Mouse (Mus musculus): ENCODE measurements at regions not wholly inside any gene's neighbourhood (a gene's known extent, or its start where the extent isn't known, plus 50 kb on each side); places are given as distances from the start of the nearest gene placed in this dataset.

DNA sequence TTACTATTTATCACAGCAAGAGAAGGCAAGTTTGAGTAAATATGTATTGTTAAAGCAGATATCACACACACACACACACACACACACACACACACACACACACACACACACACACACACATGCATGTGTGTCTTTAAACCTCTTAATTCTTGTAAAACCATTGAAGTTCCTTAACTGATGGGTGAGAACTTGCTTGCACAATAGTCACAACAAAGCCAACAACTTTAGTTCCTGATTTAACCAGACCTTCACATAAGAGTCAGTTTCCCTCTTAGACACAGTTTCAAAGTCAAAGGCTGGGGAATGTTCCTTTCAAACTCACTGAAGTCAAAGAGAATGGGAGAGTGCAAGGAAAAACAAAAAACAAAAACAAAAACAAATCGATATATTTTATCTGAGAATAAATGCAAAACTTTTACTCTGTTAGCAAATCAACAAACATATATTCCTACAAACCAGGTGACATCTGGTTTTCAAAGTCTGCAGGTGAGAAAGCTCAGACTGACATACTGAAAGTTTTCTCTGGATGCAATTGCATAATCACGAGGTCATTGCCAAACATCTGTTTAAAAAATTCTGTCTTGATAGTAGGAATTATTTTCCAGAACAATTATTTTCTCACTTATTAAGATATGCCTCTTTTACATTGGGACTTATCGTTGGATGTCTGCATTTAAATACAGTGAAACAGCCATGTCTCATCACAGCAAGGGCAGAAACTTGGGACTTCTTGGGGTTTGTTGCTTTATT, 162.6 kb upstream of the Gm5148 start:
- DNase-seq (ENCODE audit: extremely low read depth, low read depth): no peak

DNA sequence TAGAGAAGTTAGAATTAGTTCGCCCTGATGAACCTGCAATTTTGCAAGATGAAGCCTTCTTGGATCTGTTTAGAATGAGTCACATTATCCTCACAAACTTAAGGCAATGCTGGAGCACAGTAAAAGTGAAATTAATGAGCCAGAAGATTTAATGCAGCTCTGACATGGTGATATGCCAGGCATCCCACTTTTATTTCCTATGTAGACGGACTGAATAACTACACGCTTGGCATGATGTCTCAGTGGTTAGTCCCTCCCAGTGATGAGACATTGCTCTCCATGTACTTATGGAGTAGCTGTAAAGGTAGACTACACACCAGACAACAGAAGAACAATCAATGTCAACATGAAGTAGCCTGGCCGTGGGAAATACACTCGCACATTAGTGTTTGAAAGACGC, 161.5 kb upstream of the Gm5148 start:
- DNase-seq (ENCODE audit: extremely low read depth, low read depth): no peak

DNA sequence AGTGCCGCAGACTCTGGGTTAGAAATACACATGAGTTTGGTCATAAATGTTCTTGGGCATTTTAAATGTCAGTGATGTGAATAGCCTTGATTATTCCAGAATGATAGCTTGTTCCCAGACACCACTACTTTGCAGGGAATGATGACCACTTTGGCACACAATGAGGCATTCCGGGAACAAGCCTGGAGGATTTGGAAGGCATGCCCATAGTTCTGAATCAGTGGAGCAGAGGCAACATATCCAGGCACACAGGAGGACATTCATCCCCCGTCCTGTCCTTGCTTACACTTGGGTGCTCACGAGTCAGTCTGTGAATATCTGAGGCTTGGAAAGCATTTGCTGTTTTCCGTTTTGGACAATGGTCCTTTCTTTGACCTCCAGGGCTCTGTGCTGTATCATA, 158.1 kb upstream of the Gm5148 start:
- DNase-seq (ENCODE audit: extremely low read depth, low read depth): no peak

- no peak for DNase-seq (ENCODE audit: extremely low read depth, low read depth)
These were observed 156.7 kb upstream of the Gm5148 start for GRCm38 (mm10) chr3:37881016-37881415.

GRCm38 (mm10) chr3:37879056-37879455, 154.8 kb upstream of the Gm5148 start:
- DNase-seq (ENCODE audit: extremely low read depth, low read depth): no peak

DNA sequence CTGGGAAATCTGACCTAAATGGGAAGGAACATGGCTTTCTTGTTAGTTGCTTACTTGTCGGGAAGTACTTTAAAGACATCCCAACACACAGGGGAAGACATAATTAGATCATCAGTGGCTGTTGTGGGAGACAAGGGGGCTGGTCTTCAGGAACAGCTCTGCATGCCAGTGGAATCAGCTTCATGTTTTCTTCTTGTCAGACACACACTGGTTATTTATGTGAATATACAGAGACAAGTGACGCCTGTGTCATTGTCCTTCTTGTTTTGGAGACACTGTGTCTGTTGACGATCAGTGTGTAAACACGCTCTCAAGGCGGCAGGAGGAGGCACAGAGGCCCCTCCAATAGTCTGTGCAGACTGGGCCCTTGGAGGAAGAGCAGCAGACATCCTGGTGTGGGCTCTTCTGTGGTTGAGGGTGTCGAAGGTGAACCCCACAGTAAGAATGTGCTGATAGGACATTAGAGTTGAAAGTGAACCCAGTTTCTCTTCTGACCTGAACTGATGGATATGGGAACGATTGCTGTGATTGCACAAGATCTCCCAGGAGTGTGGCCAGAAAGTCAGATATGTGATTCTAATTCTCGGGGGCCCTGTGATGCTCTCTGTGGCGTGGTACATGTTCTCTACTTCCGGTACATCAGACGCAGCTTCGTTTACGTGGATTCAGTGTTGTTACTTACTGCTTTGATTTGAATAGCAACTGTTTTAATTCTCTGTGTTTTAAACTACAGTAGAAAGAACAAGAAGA, 151.9 kb upstream of the Gm5148 start:
- DNase-seq (ENCODE audit: extremely low read depth, low read depth): no peak

DNA sequence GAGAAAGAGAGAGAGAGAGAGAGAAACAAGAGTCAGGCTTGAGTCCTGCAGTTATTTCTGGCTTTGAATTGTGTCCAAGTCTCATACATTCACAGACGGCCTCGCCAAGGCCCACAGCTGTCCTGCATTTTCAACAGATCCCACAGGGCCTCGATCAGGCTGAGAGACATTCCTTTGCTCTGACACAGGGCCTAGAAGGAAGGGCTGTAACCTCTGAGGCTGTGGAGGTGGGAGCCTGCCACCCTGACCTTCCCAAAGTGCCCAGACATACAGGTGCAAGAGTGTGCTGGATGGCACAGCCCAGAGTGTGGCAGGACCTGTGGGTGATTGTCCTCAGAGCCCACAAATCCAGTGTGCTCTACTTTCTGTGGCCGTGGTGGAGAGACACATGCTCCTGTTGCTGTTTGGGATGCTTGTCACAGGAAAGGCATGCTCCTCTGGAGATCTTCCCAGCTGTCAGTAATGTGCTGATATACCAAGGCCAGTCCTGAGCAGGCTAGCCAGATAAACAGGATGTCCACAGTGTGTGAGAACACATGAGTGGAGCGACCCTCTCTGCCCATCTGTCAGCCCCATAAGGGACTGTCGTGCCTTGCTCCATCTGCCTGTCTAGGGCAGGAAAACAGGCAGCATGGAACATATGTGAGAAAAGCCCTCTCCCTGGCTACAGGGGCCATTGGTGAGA, 151.2 kb upstream of the Gm5148 start:
- DNase-seq (ENCODE audit: extremely low read depth, low read depth): no peak

- DNase-seq (ENCODE audit: extremely low read depth, low read depth): no peak
These were observed 150.6 kb upstream of the Gm5148 start for GRCm38 (mm10) chr3:37874864-37875263.

GRCm38 (mm10) chr3:37874346-37874745, 150.1 kb upstream of the Gm5148 start:
- DNase-seq (ENCODE audit: extremely low read depth, low read depth): no peak

DNA sequence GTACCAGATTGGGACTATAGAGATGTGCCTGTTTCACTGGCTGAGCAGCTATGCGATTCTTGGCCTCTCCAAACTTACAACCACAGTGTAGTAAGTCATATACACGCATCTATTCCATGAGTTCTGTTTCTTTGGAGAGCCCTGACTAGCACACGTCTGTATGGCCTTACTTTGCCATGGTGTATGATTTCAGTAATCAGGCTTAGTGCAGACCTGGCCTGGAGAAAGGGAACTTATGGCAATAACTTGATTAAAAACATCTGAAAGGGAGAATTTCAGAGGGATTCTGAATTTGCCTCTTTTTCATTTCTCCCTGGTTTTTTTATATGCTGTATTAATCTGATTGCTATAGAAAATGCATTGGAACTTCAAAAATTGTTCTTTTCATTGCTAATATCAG, 148.0 kb upstream of the Gm5148 start:
- DNase-seq (ENCODE audit: extremely low read depth, low read depth): no peak

DNA sequence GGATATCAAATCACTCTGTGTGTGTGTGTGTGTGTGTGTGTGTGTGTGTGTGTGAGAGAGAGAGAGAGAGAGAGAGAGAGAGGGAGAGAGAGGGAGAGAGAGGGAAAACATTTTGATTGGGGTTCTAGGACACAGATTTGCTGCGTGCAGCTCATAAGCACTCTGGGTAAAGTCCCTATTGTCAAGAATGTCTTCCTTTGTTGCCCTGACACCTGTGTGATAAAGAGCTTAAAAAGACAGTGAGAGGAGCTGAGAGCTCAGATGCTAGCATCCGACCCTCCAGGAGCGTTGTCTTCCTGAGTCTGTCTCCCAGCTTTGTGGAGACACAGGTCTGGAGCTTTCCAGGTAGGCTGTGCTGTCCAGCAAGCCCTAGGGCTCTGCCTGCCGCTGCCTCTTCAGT, 146.8 kb upstream of the Gm5148 start:
- DNase-seq (ENCODE audit: extremely low read depth, low read depth): no peak

- no peak for DNase-seq (ENCODE audit: extremely low read depth, low read depth)
These were observed 144.2 kb upstream of the Gm5148 start for GRCm38 (mm10) chr3:37868454-37868853.

GRCm38 (mm10) chr3:37862756-37863155, 138.5 kb upstream of the Gm5148 start:
- no peak for DNase-seq (ENCODE audit: extremely low read depth, low read depth)

- no peak for DNase-seq (ENCODE audit: extremely low read depth, low read depth)
These were observed 136.6 kb upstream of the Gm5148 start for GRCm38 (mm10) chr3:37860715-37861461.

- peak; percentile 49 for DNase-seq (ENCODE audit: extremely low read depth, low read depth)
These were observed 135.9 kb upstream of the Gm5148 start for GRCm38 (mm10) chr3:37860034-37860714.

GRCm38 (mm10) chr3:37858624-37859302, 134.5 kb upstream of the Gm5148 start:
- DNase-seq (ENCODE audit: extremely low read depth, low read depth): no peak

DNA sequence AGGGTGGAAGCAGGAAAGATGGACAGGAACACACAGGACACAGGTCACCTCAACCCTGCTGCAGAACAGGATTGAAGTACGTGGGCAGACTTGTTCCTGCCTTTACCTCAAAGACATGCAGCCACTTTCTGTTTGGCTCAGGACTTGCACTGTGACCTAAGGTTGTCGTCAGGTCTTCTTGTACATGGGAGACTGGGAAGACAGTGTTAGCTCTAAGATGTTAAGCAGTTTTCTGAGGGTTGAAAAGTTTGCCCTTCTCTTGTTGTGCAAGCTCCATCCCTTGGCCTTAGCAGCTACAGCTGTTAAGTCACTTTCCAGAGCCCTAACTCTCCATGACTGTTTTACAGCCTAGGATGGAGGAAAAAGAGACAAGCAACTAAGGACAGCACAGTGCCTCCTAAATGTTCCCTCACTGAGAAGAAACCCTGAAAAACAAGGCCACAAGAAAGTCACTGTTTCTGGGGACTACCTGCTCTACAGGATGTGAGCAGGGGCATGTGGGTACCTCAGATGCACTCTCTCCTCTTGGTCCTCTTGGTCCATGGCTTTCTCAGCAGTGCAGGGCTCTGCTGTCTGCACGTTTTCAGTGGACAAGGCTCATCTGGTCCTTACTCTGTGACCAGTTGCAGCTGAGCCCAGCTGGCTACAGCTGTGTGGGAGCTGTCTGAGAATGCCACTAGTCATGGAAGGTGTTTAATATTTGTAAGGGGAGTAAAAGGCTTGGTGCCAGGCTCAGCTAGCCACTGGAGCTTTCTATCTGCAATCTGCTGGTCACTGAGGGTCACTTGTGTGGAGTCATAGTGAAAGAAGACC, 122.1 kb upstream of the Gm5148 start:
- DNase-seq (ENCODE audit: extremely low read depth, low read depth): no peak

DNA sequence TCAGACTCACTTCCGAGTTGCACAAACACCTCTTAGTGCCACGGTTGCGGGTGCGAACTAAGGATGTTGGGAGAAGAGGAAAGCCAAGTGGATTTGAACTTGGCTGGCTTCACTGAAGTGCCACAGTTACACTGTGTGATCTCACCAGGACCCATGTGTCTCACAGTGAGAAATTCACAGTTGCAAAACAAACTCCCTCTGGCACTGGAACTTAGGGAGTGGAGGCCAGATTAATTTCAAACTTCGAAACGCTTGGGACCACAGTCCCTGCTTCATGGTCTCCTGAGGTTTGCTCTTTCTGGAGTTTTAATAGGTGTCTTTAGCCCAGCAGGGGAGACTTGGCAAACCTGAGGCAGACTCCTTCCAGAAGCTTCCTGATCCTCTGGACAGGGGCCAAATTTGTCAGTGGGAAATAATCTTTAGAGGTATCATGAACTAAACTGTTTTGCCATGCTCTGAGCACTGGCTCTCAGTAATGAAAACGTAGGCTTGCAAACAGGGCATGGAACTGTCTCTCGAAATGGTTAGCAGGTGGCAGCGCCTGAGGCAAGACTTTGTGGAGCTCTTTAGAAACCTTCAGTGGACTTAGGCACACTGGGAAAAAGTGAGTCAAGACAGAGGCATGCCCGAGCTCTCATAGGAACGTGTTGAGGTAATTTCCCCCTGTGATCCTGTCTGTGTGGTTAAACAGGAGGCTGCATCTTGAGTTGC, 121.2 kb upstream of the Gm5148 start:
- no peak for DNase-seq (ENCODE audit: extremely low read depth, low read depth)

- no peak for DNase-seq (ENCODE audit: extremely low read depth, low read depth)
These were observed 120.5 kb upstream of the Gm5148 start for GRCm38 (mm10) chr3:37844731-37845312.
